Mouse (Mus musculus) heart, embryonic 10.5 days (tissue): ENCODE data around the gene Krt83. TPM values are rescaled to one million over a fixed set of nuclear protein-coding genes. Genes with fewer than 3 reads are reported as not detected.

Source experiments
- DNase-seq: peaks from one replicate; pipeline ENCODE4 v3.0.0-alpha.2; 2017; ENCODE audit warnings: low spot score
- H3K27ac ChIP-seq: fragments of 300-500 bp; sonication (generic); 2 replicates; pipeline ENCODE4 v1.5.1; 2016; ENCODE audit warnings: mild to moderate bottlenecking
- H3K27me3 ChIP-seq: fragments of 300-500 bp; sonication (generic); 2 replicates; pipeline ENCODE4 v1.6.1; 2016; ENCODE audit warnings: mild to moderate bottlenecking; ENCODE audit not compliant: poor library complexity, insufficient read depth, severe bottlenecking
- H3K36me3 ChIP-seq: fragments of 300-500 bp; sonication (generic); 2 replicates; pipeline ENCODE4 v1.6.1; 2016; ENCODE audit warnings: mild to moderate bottlenecking, moderate library complexity
- H3K4me1 ChIP-seq: fragments of 300-500 bp; sonication (generic); 2 replicates; pipeline ENCODE4 v1.6.1; 2016; ENCODE audit warnings: mild to moderate bottlenecking
- H3K4me3 ChIP-seq: fragments of 300-500 bp; sonication (generic); 2 replicates; pipeline ENCODE4 v1.5.1; 2016; ENCODE audit warnings: mild to moderate bottlenecking, moderate library complexity
- H3K9me3 ChIP-seq: fragments of 300-500 bp; sonication (generic); 2 replicates; pipeline ENCODE4 v1.6.1; 2016; ENCODE audit warnings: mild to moderate bottlenecking, moderate library complexity
- WGBS: fragments of 180-500 bp; shearing (Covaris S2); methylation state at CpG from one replicate; pipeline ENCODE4 v1.1.7; 2016; 5-methylcytosine and 5-hydroxymethylcytosine counted together
- polyA plus RNA-seq: library from polyadenylated mRNA; unstranded; fragments of >200 nt; fragmentation: Nextera tagmentation; extraction: Ambion mirVana; gene quantifications from 2 replicates; pipeline ENCODE4 v1.2.1, GENCODE M21; 2016

The Krt83 gene
- polyA plus RNA-seq, 1 experiment from 2014 or later: not detected

DNA sequence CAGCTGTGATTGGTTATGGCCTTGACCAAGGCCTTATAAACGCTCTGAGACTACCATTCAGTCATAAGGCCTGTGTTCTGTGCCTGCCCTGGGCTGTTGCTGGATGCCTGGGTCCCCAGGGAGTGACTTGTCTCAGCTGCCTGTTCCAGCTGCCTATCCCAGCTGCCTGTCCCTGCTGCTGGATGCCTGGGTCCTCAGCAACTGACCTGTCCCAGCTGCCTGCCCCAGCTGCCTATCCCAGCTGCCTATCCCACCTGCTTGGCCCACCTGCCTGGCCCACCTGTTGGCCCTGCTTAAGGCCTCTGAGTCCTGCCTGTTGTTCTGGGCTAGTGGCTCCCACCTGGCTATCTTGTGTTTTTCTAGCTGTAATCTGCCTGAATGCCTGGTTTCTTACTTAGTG is 2.9 kb upstream of the Krt83 start:
- WGBS: 74% methylated on average over 1 of the region's 1 CpGs
- Histone ChIP-seq H3K4me3 (no peak overlapping the region), H3K4me1 (peaks cover 10% of the 10 kb centered on the region), H3K27ac (no peak overlapping the region), H3K9me3 (no peaks in the 10 kb centered on the region), H3K36me3 (no peaks in the 10 kb centered on the region), H3K27me3 (0 out of 2 replicates have a peak, but pooled peaks cover 10% of the 10 kb centered on the region)
- DNase-seq: no peak

DNA sequence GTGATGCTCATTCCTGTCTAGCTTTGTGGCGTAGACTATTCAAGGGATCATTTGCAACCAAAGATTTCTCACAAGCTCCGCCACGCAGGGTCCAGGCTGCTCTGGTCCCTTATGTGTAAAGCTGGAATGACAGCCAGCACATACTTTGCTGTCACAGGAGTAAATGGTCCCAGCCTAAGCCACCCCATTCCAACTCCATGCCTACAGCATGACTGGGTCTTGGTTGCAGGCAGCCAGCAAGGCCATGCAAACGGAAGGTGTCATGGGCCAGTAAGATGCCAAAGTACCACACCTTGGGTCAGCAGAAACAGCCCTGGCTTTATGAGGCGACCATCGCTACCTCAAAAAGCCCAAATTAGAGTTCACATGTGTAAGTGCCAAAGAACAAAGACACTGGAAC is 2.4 kb upstream of the Krt83 start:
- Histone ChIP-seq H3K9me3 (no peaks in the 10 kb centered on the region), H3K4me3 (no peak overlapping the region), H3K27ac (no peak overlapping the region), H3K36me3 (no peaks in the 10 kb centered on the region), H3K27me3 (0 out of 2 replicates have a peak, but pooled peaks cover 10% of the 10 kb centered on the region), H3K4me1 (peaks cover 10% of the 10 kb centered on the region)
- 86% methylated on average over 6 of the region's 6 CpGs for WGBS
- no peak for DNase-seq

DNA sequence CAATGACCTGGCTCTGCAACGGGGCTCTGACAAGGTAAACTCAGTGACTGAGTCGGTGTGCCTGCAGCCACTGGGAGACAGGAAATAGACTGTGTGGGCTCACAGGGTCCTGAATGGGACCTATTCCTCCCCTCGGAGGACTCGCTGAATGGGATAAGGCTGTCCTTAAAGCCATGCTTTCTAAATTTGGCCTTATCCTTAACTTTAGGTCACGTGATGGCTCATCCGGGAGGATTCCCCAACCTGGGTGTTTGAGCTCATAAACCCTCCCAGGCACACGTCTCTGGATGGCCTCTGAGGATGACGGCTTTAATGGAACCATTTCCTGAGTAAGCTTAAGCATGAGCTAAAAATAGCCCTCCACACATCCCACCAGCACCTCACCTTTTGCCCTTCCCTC is 1.4 kb upstream of the Krt83 start:
- H3K27ac ChIP-seq: no peak overlapping the region
- H3K4me1 ChIP-seq: peaks cover 10% of the 10 kb centered on the region
- WGBS: 42% methylated on average over 8 of the region's 8 CpGs
- H3K27me3 ChIP-seq: 0 out of 2 replicates have a peak, but pooled peaks cover 16% of the 10 kb centered on the region
- H3K9me3 ChIP-seq: no peaks in the 10 kb centered on the region
- H3K4me3 ChIP-seq: no peak overlapping the region
- no peak for DNase-seq
- no peaks in the 10 kb centered on the region for H3K36me3 ChIP-seq

DNA sequence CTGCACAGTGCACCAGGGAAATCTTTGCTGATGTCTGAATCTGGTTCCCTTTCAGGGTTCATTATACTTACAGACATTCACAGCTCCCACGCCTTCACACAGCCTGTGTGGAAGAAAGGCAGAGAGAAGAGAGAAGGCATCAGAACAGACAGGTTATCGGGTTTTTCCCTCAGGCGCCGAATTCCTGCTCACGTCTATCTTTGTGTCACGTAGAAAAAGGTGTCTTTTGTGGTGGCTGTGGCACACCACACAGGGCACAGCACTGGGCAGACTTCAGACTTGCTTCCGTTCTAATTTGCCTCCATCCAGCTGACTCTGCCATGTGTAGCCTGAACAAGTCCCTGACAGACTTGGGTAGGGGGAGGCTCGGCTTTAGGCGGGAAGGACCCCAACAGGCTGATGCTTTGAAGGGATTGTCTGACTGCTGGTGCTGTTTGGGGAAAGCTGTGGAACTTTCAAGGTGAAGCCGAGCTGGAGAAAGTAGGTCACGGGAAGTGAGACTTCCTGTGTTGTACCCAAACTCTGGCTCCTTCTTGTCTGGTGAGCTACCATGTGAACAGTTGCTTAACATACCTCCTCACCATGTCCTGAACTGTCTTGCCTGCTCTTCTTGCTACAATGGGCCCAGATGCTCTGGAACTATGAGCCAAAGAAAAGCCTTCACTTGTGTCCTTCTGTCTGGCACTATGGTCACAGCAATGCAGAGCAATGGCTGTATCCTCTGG is 5.2 kb downstream of the Krt83 start:
- H3K4me3 ChIP-seq: no peak overlapping the region
- WGBS: 77% methylated on average over 11 of the region's 11 CpGs
- no peaks in the 10 kb centered on the region for H3K9me3 ChIP-seq
- no peaks in the 10 kb centered on the region for H3K36me3 ChIP-seq
- H3K27me3 ChIP-seq: peaks cover 36% of the 10 kb centered on the region
- H3K4me1 ChIP-seq: peaks cover 17% of the 10 kb centered on the region
- no peak for DNase-seq
- no peak overlapping the region; the same call in 1 of the 2 replicates for H3K27ac ChIP-seq

DNA sequence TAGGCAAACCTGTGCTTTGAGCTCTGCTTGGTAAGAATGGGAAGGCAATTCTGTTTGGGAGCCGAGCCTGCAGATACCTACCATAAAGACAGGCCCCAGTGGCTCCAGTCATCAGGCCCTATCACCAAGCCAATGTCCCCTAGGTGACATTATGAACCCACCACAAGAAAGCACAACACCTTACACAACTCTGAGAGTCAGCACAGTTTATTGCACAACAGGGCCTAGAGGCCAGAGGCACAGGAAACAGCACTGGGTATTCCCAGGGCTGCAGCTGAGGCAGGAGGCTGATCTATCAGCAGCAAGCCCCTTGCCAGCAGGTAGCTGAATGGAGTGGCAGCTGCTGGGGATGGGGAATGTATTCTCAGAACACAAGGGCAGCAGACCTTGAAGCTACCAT is 6.4 kb downstream of the Krt83 start:
- Histone ChIP-seq H3K9me3 (no peaks in the 10 kb centered on the region), H3K27me3 (peaks cover 44% of the 10 kb centered on the region), H3K27ac (peak overlapping the region; percentile 38; the same call in 1 of the 2 replicates), H3K4me1 (peaks cover 17% of the 10 kb centered on the region), H3K4me3 (no peak overlapping the region), H3K36me3 (no peaks in the 10 kb centered on the region)
- DNase-seq: no peak
- 76% methylated on average over 1 of the region's 1 CpGs for WGBS

DNA sequence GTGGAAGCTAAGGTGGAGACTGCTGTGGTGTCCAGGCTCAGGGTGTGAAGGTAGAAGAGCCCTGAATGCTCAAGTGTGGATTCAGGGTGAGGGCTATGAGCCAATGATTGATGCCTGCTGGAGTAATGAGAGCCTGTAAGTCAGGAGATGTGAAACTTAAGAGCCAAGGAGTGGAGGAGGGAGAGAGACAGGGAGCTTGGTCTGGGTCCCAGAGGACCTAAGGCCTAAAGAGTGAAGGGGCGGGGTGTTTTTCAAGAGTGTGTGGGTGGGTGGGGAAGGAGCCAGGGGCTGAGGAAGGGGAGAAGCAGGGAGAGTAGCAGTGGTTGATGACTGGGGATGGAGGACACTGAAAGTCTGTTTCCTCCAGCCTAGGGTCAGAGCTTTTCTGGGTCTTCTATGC is 7.7 kb downstream of the Krt83 start:
- DNase-seq: no peak
- Histone ChIP-seq H3K36me3 (no peaks in the 10 kb centered on the region), H3K27me3 (peaks cover 50% of the 10 kb centered on the region), H3K4me3 (no peak overlapping the region), H3K9me3 (no peaks in the 10 kb centered on the region), H3K27ac (no peak overlapping the region), H3K4me1 (peaks cover 22% of the 10 kb centered on the region)
- 78% methylated on average over 1 of the region's 1 CpGs for WGBS

DNA sequence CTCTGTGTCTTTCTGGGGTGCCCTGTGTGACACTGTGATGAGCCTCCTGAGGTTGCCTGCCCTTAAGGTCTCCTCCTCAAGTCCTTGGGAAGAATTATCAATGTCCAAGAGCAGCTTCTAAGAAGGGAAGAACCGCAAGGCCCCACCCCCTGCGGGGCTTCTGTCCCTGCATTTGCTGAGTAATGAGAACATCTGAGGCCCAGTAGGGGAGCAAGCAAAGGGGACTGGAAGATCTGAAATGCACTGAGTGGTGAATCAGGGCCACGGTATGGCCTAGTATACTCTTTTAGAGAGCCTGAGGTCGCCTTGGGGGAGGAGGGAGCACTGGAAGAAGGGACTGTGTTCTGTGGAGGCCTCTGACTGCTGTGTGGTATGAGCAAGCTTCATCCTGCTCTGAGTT is 9.3 kb downstream of the Krt83 start:
- DNase-seq: no peak
- Histone ChIP-seq H3K27ac (no peak overlapping the region), H3K27me3 (peaks cover 58% of the 10 kb centered on the region), H3K36me3 (no peaks in the 10 kb centered on the region), H3K9me3 (no peaks in the 10 kb centered on the region), H3K4me3 (no peak overlapping the region), H3K4me1 (peaks cover 22% of the 10 kb centered on the region)
- 41% methylated on average over 4 of the region's 4 CpGs for WGBS

DNA sequence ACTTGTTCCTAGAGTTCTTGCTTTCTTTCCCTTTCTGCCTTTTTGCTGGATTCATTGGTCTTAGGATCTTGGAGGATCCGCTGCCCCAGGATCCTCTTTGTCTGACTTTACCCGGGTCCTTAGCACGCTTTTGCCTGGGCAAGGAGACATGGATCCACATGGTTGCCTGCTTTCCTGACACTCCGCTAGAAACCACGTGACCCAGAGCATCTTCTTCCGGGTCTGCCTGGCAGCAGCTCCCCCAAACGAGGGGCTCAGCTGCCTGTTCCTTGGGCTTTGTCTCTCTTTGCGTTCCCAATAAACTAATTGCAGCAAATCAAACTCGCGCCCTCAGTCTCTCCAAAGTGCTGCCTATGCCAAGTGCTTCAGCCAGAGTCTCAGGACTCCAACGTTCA is 11.6 kb downstream of the Krt83 start:
- H3K36me3 ChIP-seq: no peaks in the 10 kb centered on the region
- H3K4me3 ChIP-seq: peak overlapping the region; percentile 49
- H3K9me3 ChIP-seq: no peaks in the 10 kb centered on the region
- 31% methylated on average over 11 of the region's 11 CpGs for WGBS
- peaks cover 11% of the 10 kb centered on the region for H3K4me1 ChIP-seq
- H3K27ac ChIP-seq: no peak overlapping the region
- no peak for DNase-seq
- H3K27me3 ChIP-seq: peaks cover 71% of the 10 kb centered on the region

DNA sequence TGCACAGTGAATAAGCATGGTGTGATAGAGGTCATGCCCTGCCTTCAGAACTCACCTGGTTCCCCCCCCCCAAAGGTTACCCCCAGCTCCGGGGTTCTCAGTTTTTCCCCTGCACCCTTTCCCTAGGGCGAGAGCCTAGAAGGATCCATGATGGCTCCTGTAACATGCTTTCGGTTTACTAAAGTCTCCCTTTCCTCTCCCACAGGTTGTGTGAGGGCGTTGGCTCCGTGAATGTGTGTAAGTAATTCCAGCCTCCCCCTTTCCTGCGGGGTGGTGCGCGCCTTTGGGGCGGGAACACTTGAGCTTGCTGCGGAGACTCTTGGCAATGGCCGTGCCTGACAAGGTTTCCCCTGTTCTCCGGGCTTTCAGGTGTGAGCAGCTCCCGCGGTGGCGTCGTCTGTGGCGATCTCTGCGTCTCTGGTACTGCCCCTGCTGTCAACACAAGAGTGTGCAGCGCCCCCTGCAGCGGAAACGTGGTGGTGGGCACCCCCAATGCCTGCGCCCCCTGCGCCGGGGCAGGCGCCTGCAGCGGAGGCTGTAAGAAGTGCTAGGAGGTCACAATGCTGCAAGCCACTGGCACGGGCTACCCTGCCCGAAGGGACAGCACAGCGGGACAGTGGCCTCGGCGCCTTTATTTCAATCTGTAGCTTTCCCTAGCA is 12.2 kb downstream of the Krt83 start:
- Histone ChIP-seq H3K27ac (no peak overlapping the region), H3K36me3 (no peaks in the 10 kb centered on the region), H3K27me3 (peaks cover 71% of the 10 kb centered on the region), H3K9me3 (no peaks in the 10 kb centered on the region), H3K4me1 (peaks cover 6% of the 10 kb centered on the region), H3K4me3 (peak overlapping the region; percentile 49)
- DNase-seq: no peak
- WGBS: 7% methylated on average over 31 of the region's 31 CpGs

DNA sequence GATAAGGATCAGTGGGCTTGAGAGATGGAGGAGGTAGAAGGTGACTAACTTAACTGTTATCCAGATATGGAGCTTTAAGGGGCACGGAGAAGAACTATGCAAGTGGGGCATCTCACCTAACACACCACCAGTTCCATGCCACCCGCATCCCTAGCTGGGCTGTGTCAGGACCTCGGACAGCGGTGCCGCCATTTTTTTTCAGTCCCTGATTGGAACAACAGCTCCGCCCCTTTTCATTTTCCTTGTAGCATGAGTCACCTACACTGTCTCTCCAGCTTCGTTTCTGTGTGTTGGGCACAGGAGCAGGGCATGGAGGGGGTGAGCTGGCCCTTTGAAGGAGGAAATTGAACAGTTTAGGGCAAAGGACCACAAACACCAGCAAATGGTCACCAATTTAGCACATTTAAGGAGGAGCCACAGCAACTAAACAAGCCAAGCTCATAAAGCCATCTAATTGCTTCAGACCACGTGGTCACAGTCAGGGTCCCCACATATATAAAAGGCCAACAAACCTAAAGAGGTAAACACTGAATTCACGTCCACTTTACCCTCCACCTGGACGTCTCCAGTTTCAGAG is 18.3 kb downstream of the Krt83 start, which contains the start of gene Krt86:
Krt86 (plus strand) TSS at position 527 of the 577 bp plus-strand sequence.
- 18% methylated on average over 10 of the region's 10 CpGs for WGBS
- DNase-seq: peak; percentile 87
- Histone ChIP-seq H3K36me3 (no peaks in the 10 kb centered on the region), H3K4me3 (no peak within 1 kb of the TSS), H3K27ac (no peak within 1 kb of the TSS), H3K9me3 (no peaks in the 10 kb centered on the region), H3K4me1 (no peaks in the 10 kb centered on the region), H3K27me3 (peaks cover 20% of the 10 kb centered on the region)

DNA sequence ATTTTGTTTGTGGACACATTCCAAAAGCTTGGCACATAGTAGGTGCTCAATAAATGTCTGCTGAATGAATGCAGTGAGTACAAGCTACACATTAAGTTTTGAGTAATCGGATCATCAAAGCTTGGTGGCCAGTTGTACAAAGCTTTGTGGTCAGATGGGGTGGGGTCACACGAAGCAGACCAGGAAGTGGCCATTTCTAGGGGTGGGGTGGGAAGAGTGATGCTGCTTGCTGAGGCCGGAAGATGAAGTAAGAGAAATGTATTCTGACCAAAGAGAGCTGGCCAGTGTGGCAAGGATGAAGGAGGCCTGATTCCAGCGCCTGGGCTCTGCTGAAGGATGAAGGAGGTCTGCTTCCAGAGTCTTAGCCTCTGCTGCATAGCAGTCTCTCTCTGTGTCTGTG is 22.2 kb downstream of the Krt83 start:
- no peaks in the 10 kb centered on the region for H3K36me3 ChIP-seq
- no peaks in the 10 kb centered on the region for H3K27me3 ChIP-seq
- no peak overlapping the region for H3K27ac ChIP-seq
- DNase-seq: no peak
- no peak overlapping the region for H3K4me3 ChIP-seq
- no peaks in the 10 kb centered on the region for H3K4me1 ChIP-seq
- 76% methylated on average over 4 of the region's 4 CpGs for WGBS
- H3K9me3 ChIP-seq: no peaks in the 10 kb centered on the region

DNA sequence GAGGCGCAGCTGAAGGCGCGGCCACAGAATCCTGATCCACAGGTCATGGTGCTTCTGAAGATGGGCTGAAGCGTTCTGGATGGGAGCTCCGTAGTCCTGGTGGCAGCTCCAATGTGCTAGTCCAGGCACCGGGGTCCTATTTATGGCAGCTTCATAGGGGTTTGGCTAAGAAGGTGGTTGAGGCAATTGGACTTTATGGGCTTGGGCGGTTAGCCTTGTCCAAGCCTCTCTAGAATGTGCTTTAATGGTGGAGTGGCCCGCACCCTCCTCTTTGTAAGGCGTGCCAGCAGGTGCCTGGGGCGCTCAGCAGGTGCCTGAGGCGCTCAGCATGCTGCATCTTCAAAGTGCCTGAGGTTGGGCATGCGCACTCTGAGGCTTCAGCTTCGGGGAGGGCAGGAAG is 27.7 kb downstream of the Krt83 start, which contains the start of gene Krt81:
Krt81 (minus strand) TSS at position 101 of the 400 bp plus-strand sequence.
- no peaks in the 10 kb centered on the region for H3K9me3 ChIP-seq
- H3K36me3 ChIP-seq: no peaks in the 10 kb centered on the region
- no peak within 1 kb of the TSS for H3K4me3 ChIP-seq
- no peak within 1 kb of the TSS for H3K27ac ChIP-seq
- H3K4me1 ChIP-seq: no peaks in the 10 kb centered on the region
- H3K27me3 ChIP-seq: peaks cover 12% of the 10 kb centered on the region
- DNase-seq: no peak
- 72% methylated on average over 13 of the region's 13 CpGs for WGBS

DNA sequence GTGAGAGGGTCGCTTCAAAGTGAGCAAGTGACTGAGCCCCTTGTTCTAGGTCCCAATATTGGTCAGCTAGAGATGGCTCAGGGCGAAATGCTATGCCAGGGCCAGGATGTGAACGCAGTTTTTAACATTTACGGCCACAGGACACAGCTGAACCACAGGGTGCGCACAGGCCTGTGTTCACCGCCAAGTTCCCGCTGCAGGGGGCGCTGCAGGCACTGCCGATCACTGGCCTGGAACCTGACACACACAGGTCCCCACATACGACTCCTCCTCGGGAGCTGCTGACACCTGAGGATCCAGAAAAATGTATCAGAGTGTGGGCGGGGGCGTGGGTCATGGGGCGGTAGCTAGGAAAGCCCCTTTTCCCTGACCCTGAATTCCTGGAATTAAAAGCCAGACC is 32.0 kb downstream of the Krt83 start:
- H3K4me3 ChIP-seq: no peak overlapping the region
- H3K27ac ChIP-seq: no peak overlapping the region
- H3K9me3 ChIP-seq: no peaks in the 10 kb centered on the region
- WGBS: 82% methylated on average over 14 of the region's 14 CpGs
- peaks cover 17% of the 10 kb centered on the region for H3K27me3 ChIP-seq
- DNase-seq: no peak
- no peaks in the 10 kb centered on the region for H3K4me1 ChIP-seq
- no peaks in the 10 kb centered on the region for H3K36me3 ChIP-seq
